Mouse (Mus musculus): ENCODE measurements around the gene Lypd4. TPM values are rescaled to one million over a fixed set of nuclear protein-coding genes. Genes with fewer than 3 reads are reported as not detected.

The Lypd4 gene
- polyA plus RNA-seq (2012; rRNA removed) = 0.08 TPM in 1 of 2 replicates, not detected in the other

DNA sequence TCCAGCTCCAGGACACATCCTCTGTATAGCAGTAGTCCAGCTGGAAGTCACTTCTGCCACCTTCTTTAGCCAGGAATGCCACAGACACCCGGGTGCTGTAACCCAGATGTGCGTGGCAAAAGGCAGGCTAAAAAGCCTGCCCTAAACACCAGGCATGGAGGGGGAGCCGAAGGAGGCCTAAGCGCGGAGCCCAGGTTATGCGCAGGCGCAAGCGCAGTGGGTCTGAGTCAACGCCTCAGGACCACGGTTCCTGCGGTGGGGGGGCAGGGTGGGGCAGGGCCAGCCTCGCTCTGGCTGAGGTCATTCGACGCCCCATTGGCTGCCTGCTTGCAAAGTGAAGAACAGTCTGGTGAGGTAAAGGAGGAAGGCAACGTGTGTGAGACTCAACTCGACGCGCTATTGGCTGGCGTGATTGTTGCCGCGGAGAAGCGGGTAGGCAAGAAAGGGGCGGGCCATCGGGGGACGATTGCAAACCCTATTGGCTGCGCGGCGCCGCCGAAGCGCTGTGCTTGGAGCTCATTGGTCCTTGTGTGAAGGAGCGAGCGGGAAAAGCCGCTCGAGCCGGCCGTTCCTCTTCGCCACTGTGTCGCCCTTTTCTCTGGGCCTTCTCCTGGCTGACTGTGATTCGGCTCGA lies at the start of gene Lypd4, which contains the start of gene Dmrtc2:
Lypd4 (minus strand) TSS at position 410 of the 634 bp plus-strand sequence.
Dmrtc2 (plus strand) TSS at position 526 of the 634 bp plus-strand sequence.
- TF ChIP-seq CTCF (IDR thresholded peaks at IDR 0.05; ENCODE audit: borderline replicate concordance, extremely low read depth, insufficient read depth, insufficient read length) (no peak), POLR2A (IDR thresholded peaks at IDR 0.05; ENCODE audit: borderline replicate concordance, extremely low read depth, insufficient read depth, insufficient read length, poor library complexity, severe bottlenecking) (no peak)
- DNase-seq (ENCODE audit: low read depth) = peak; percentile 51

GRCm38 (mm10) chr7:24918763-24919323 lies 49.1 kb upstream of the Lypd4 start:
- DNase-seq (ENCODE audit: low read depth) = no peak
- TF ChIP-seq CTCF (IDR thresholded peaks at IDR 0.05; ENCODE audit: borderline replicate concordance, extremely low read depth, insufficient read depth, insufficient read length) (no peak), POLR2A (IDR thresholded peaks at IDR 0.05; ENCODE audit: borderline replicate concordance, extremely low read depth, insufficient read depth, insufficient read length, poor library complexity, severe bottlenecking) (no peak)

- no peak for DNase-seq (ENCODE audit: low read depth)
- TF ChIP-seq CTCF (IDR thresholded peaks at IDR 0.05; ENCODE audit: borderline replicate concordance, extremely low read depth, insufficient read depth, insufficient read length) (no peak), POLR2A (IDR thresholded peaks at IDR 0.05; ENCODE audit: borderline replicate concordance, extremely low read depth, insufficient read depth, insufficient read length, poor library complexity, severe bottlenecking) (no peak)
Measured at GRCm38 (mm10) chr7:24912480-24912879, 42.7 kb upstream of the Lypd4 start.

DNA sequence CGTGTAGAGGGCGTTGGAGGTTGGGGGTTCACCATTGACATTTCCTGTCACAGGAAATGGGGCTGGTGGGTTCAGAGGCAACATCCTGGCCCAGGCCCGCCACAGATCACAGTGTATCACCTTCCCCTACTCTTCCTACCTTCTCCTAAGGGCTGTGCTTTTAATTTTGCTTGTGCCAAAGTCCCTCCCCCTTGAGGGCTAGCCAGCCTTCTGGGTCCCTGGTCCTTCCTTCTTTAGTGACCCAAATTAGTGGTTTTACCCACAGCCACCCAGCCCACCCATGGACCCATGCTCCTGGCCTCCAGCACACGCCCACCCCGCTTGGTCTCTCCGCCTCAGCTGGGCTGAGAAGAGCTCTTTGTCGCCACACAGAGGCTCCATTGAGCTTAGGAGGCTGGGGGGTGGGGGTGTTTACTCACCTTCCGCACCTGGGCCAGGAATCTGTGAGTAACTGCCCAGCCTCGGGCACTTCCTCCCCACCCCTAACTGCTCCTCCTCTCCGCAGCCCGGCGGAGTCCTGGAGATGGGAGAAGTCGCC lies 37.5 kb upstream of the Lypd4 start:
- no peak for TF ChIP-seq POLR2A (IDR thresholded peaks at IDR 0.05; ENCODE audit: borderline replicate concordance, extremely low read depth, insufficient read depth, insufficient read length, poor library complexity, severe bottlenecking)
- TF ChIP-seq CTCF (IDR thresholded peaks at IDR 0.05; ENCODE audit: borderline replicate concordance, extremely low read depth, insufficient read depth, insufficient read length) = no peak
- no peak for DNase-seq (ENCODE audit: low read depth)

GRCm38 (mm10) chr7:24906551-24906950 lies 36.8 kb upstream of the Lypd4 start:
- no peak for DNase-seq (ENCODE audit: low read depth)
- TF ChIP-seq CTCF (IDR thresholded peaks at IDR 0.05; ENCODE audit: borderline replicate concordance, extremely low read depth, insufficient read depth, insufficient read length) = no peak
- TF ChIP-seq POLR2A (IDR thresholded peaks at IDR 0.05; ENCODE audit: borderline replicate concordance, extremely low read depth, insufficient read depth, insufficient read length, poor library complexity, severe bottlenecking) = no peak

DNA sequence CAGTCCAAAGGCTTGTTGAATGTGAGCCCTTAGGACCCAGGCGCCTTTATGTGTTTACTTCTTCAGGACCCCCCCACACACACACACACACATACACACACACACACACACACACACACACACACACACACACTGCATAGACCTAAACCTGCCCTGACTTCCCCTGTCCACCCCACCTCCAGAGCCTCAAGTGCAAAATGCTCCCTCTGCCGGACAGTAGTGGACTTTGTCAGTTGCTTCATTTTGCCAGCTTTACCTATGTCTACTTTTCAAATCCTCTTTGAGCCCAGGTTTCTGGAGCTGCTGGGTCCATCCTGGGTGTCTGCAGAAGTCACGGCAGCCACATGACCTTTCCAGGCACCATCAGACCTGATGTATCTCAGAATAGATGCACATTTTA lies 35.2 kb upstream of the Lypd4 start:
- TF ChIP-seq CTCF (IDR thresholded peaks at IDR 0.05; ENCODE audit: borderline replicate concordance, extremely low read depth, insufficient read depth, insufficient read length) (peak; percentile 75), POLR2A (IDR thresholded peaks at IDR 0.05; ENCODE audit: borderline replicate concordance, extremely low read depth, insufficient read depth, insufficient read length, poor library complexity, severe bottlenecking) (no peak)
- peak; percentile 80 for DNase-seq (ENCODE audit: low read depth)

GRCm38 (mm10) chr7:24904070-24904483 lies 34.3 kb upstream of the Lypd4 start:
- peak; percentile 100 for DNase-seq (ENCODE audit: low read depth)
- TF ChIP-seq CTCF (IDR thresholded peaks at IDR 0.05; ENCODE audit: borderline replicate concordance, extremely low read depth, insufficient read depth, insufficient read length) (peak; percentile 23; the same call in 1 of the 2 replicates), POLR2A (IDR thresholded peaks at IDR 0.05; ENCODE audit: borderline replicate concordance, extremely low read depth, insufficient read depth, insufficient read length, poor library complexity, severe bottlenecking) (no peak; the same call in 1 of the 2 replicates)

DNA sequence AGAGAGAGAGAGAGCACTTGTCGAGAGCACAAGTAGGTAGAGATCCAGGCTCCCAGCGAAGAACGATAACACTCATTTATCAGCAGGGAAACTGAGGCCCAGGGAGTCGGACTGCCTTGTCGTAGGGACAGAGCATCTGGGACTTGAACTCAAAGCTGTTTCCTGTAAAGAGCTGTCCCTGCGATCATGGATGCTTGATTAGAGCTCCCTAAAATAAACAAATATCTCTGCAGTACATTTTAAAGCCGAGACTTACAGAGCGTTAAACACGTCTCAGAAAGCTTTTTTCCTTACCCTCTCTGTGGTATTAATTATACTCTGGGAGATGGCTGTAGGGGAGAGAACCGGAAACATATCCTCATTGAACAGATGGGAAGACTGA lies 33.7 kb upstream of the Lypd4 start:
- DNase-seq (ENCODE audit: low read depth) = peak; percentile 12
- TF ChIP-seq CTCF (IDR thresholded peaks at IDR 0.05; ENCODE audit: borderline replicate concordance, extremely low read depth, insufficient read depth, insufficient read length) = no peak
- no peak for TF ChIP-seq POLR2A (IDR thresholded peaks at IDR 0.05; ENCODE audit: borderline replicate concordance, extremely low read depth, insufficient read depth, insufficient read length, poor library complexity, severe bottlenecking)

- TF ChIP-seq POLR2A (IDR thresholded peaks at IDR 0.05; ENCODE audit: borderline replicate concordance, extremely low read depth, insufficient read depth, insufficient read length, poor library complexity, severe bottlenecking) (no peak), CTCF (IDR thresholded peaks at IDR 0.05; ENCODE audit: borderline replicate concordance, extremely low read depth, insufficient read depth, insufficient read length) (no peak)
- peak; percentile 42 for DNase-seq (ENCODE audit: low read depth)
Measured at GRCm38 (mm10) chr7:24902630-24903443, 33.1 kb upstream of the Lypd4 start, which contains the start of gene Arhgef1. Arhgef1 (plus strand) TSS chr7:24902912.

DNA sequence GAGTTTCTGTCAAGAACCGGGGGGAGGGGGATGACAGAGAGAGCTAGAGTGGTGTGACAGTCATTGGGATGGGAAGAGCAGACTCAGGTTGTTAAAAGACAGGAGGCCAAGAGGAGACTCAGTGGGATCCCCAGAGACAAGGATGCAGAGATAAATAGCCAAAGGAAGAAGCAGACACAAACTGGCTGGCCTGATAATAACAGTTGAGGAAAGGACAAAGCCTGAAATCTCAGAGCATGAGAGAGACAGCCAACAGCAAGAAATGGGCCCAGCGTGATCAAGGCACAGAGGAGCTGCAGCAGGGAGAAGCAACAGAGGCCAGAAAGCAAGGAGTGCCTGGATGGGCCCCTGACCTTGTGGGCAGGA lies 32.5 kb upstream of the Lypd4 start:
- no peak for TF ChIP-seq POLR2A (IDR thresholded peaks at IDR 0.05; ENCODE audit: borderline replicate concordance, extremely low read depth, insufficient read depth, insufficient read length, poor library complexity, severe bottlenecking)
- DNase-seq (ENCODE audit: low read depth) = no peak

GRCm38 (mm10) chr7:24901842-24902241 lies 32.1 kb upstream of the Lypd4 start:
- no peak for TF ChIP-seq CTCF (IDR thresholded peaks at IDR 0.05; ENCODE audit: borderline replicate concordance, extremely low read depth, insufficient read depth, insufficient read length)
- no peak for TF ChIP-seq POLR2A (IDR thresholded peaks at IDR 0.05; ENCODE audit: borderline replicate concordance, extremely low read depth, insufficient read depth, insufficient read length, poor library complexity, severe bottlenecking)
- DNase-seq (ENCODE audit: low read depth) = no peak
